Mouse (Mus musculus): ENCODE results near the gene Ap3b1. TPM values are rescaled to one million over a fixed set of nuclear protein-coding genes. Genes with fewer than 3 reads are reported as not detected.

The Ap3b1 gene
- polyA plus RNA-seq, 1 experiment from 2014 or later, result 40.5 TPM

GRCm38 (mm10) chr13:94524669-94525238 lies 166.0 kb downstream of the Ap3b1 start:
- no peaks in the 10 kb centered on the region for H3K27me3 ChIP-seq
- ATAC-seq (ENCODE audit: low FRiP score), result no peak
- no peak overlapping the region for H3K9ac ChIP-seq
- H3K4me1 ChIP-seq, result no peaks in the 10 kb centered on the region; the same call in 1 of the 2 replicates
- no peaks in the 10 kb centered on the region for H3K9me3 ChIP-seq (replicated peaks)
- no peak overlapping the region; the same call in 1 of the 2 replicates for H3K27ac ChIP-seq
- H3K36me3 ChIP-seq, result peaks cover 9% of the 10 kb centered on the region; the same call in 1 of the 2 replicates
- 83% methylated on average over 7 of the region's 7 CpGs for WGBS
- no peak overlapping the region for H3K4me2 ChIP-seq (replicated peaks)
- H3K4me3 ChIP-seq, result no peak overlapping the region

- 96% methylated on average over 5 of the region's 5 CpGs for WGBS
- Histone ChIP-seq H3K4me1 (no peaks in the 10 kb centered on the region), H3K36me3 (peaks cover 9% of the 10 kb centered on the region; the same call in 1 of the 2 replicates), H3K27ac (no peak overlapping the region), H3K9ac (no peak overlapping the region), H3K9me3 (replicated peaks) (no peaks in the 10 kb centered on the region), H3K27me3 (no peaks in the 10 kb centered on the region), H3K4me2 (replicated peaks) (no peak overlapping the region), H3K4me3 (no peak overlapping the region)
- no peak for ATAC-seq (ENCODE audit: low FRiP score)
These were observed 170.4 kb downstream of the Ap3b1 start for GRCm38 (mm10) chr13:94529138-94529537.

GRCm38 (mm10) chr13:94533516-94533915 lies 174.8 kb downstream of the Ap3b1 start:
- Histone ChIP-seq H3K36me3 (0 out of 2 replicates have a peak, but pooled peaks cover 6% of the 10 kb centered on the region), H3K27me3 (peaks cover 3% of the 10 kb centered on the region; the same call in 1 of the 2 replicates), H3K27ac (no peak overlapping the region), H3K9me3 (replicated peaks) (no peaks in the 10 kb centered on the region), H3K4me2 (replicated peaks) (no peak overlapping the region), H3K4me3 (no peak overlapping the region), H3K9ac (no peak overlapping the region), H3K4me1 (no peaks in the 10 kb centered on the region)
- no peak for ATAC-seq (ENCODE audit: low FRiP score)
- WGBS, result 91% methylated on average over 8 of the region's 8 CpGs

GRCm38 (mm10) chr13:94537336-94537735 lies 178.6 kb downstream of the Ap3b1 start:
- Histone ChIP-seq H3K9me3 (replicated peaks) (no peaks in the 10 kb centered on the region), H3K27ac (no peak overlapping the region), H3K4me3 (no peak overlapping the region), H3K27me3 (peaks cover 19% of the 10 kb centered on the region), H3K36me3 (no peaks in the 10 kb centered on the region), H3K9ac (no peak overlapping the region), H3K4me1 (no peaks in the 10 kb centered on the region), H3K4me2 (replicated peaks) (no peak overlapping the region)
- WGBS, result 93% methylated on average over 4 of the region's 4 CpGs
- ATAC-seq (ENCODE audit: low FRiP score), result no peak

- H3K9me3 ChIP-seq (replicated peaks), result no peaks in the 10 kb centered on the region
- H3K27me3 ChIP-seq, result peaks cover 41% of the 10 kb centered on the region
- H3K4me3 ChIP-seq, result no peak overlapping the region
- H3K4me1 ChIP-seq, result 0 out of 2 replicates have a peak, but pooled peaks cover 3% of the 10 kb centered on the region
- 91% methylated on average over 10 of the region's 10 CpGs for WGBS
- no peak overlapping the region for H3K4me2 ChIP-seq (replicated peaks)
- H3K36me3 ChIP-seq, result no peaks in the 10 kb centered on the region
- no peak overlapping the region for H3K9ac ChIP-seq
- H3K27ac ChIP-seq, result no peak overlapping the region
- no peak for ATAC-seq (ENCODE audit: low FRiP score)
These were observed 181.3 kb downstream of the Ap3b1 start for GRCm38 (mm10) chr13:94539851-94540646.

GRCm38 (mm10) chr13:94542061-94542460 lies 183.3 kb downstream of the Ap3b1 start:
- Histone ChIP-seq H3K27ac (no peak overlapping the region), H3K36me3 (no peaks in the 10 kb centered on the region), H3K4me2 (replicated peaks) (no peak overlapping the region), H3K27me3 (peaks cover 41% of the 10 kb centered on the region), H3K9me3 (replicated peaks) (no peaks in the 10 kb centered on the region), H3K4me3 (no peak overlapping the region), H3K9ac (no peak overlapping the region), H3K4me1 (0 out of 2 replicates have a peak, but pooled peaks cover 3% of the 10 kb centered on the region)
- 96% methylated on average over 7 of the region's 7 CpGs for WGBS
- no peak for ATAC-seq (ENCODE audit: low FRiP score)

- Histone ChIP-seq H3K9ac (no peak overlapping the region), H3K27ac (no peak overlapping the region), H3K9me3 (replicated peaks) (no peaks in the 10 kb centered on the region), H3K4me3 (no peak overlapping the region), H3K36me3 (0 out of 2 replicates have a peak, but pooled peaks cover 3% of the 10 kb centered on the region), H3K27me3 (peaks cover 55% of the 10 kb centered on the region), H3K4me2 (replicated peaks) (no peak overlapping the region), H3K4me1 (0 out of 2 replicates have a peak, but pooled peaks cover 3% of the 10 kb centered on the region)
- 83% methylated on average over 12 of the region's 12 CpGs for WGBS
- no peak for ATAC-seq (ENCODE audit: low FRiP score)
These were observed 185.5 kb downstream of the Ap3b1 start for GRCm38 (mm10) chr13:94544211-94544610.

- Histone ChIP-seq H3K4me2 (replicated peaks) (no peak overlapping the region), H3K4me1 (0 out of 2 replicates have a peak, but pooled peaks cover 3% of the 10 kb centered on the region), H3K27me3 (peaks cover 59% of the 10 kb centered on the region), H3K9me3 (replicated peaks) (no peaks in the 10 kb centered on the region), H3K27ac (no peak overlapping the region), H3K4me3 (no peak overlapping the region), H3K36me3 (0 out of 2 replicates have a peak, but pooled peaks cover 3% of the 10 kb centered on the region), H3K9ac (no peak overlapping the region)
- ATAC-seq (ENCODE audit: low FRiP score), result no peak
- WGBS, result 32% methylated on average over 4 of the region's 4 CpGs
These were observed 187.0 kb downstream of the Ap3b1 start for GRCm38 (mm10) chr13:94545739-94546138.

- 75% methylated on average over 11 of the region's 11 CpGs for WGBS
- Histone ChIP-seq H3K27ac (no peak overlapping the region), H3K9ac (no peak overlapping the region), H3K4me2 (replicated peaks) (no peak overlapping the region), H3K9me3 (replicated peaks) (no peaks in the 10 kb centered on the region), H3K36me3 (0 out of 2 replicates have a peak, but pooled peaks cover 3% of the 10 kb centered on the region), H3K4me1 (0 out of 2 replicates have a peak, but pooled peaks cover 3% of the 10 kb centered on the region), H3K27me3 (peaks cover 56% of the 10 kb centered on the region), H3K4me3 (no peak overlapping the region)
- no peak for ATAC-seq (ENCODE audit: low FRiP score)
These were observed 187.5 kb downstream of the Ap3b1 start for GRCm38 (mm10) chr13:94546246-94546645.

GRCm38 (mm10) chr13:94549580-94549979 lies 190.8 kb downstream of the Ap3b1 start:
- Histone ChIP-seq H3K9ac (no peak overlapping the region), H3K4me2 (replicated peaks) (no peak overlapping the region), H3K4me1 (no peaks in the 10 kb centered on the region), H3K4me3 (no peak overlapping the region), H3K27me3 (peaks cover 27% of the 10 kb centered on the region), H3K27ac (no peak overlapping the region), H3K36me3 (0 out of 2 replicates have a peak, but pooled peaks cover 3% of the 10 kb centered on the region), H3K9me3 (replicated peaks) (no peaks in the 10 kb centered on the region)
- ATAC-seq (ENCODE audit: low FRiP score), result no peak
- 46% methylated on average over 3 of the region's 3 CpGs for WGBS

- H3K4me1 ChIP-seq, result no peaks in the 10 kb centered on the region
- 76% methylated on average over 4 of the region's 4 CpGs for WGBS
- no peak for ATAC-seq (ENCODE audit: low FRiP score)
- H3K4me3 ChIP-seq, result no peak overlapping the region
- H3K36me3 ChIP-seq, result 0 out of 2 replicates have a peak, but pooled peaks cover 3% of the 10 kb centered on the region
- H3K27me3 ChIP-seq, result peaks cover 24% of the 10 kb centered on the region
- no peaks in the 10 kb centered on the region for H3K9me3 ChIP-seq (replicated peaks)
- H3K9ac ChIP-seq, result no peak overlapping the region
- H3K27ac ChIP-seq, result no peak overlapping the region
- no peak overlapping the region for H3K4me2 ChIP-seq (replicated peaks)
These were observed 191.3 kb downstream of the Ap3b1 start for GRCm38 (mm10) chr13:94550037-94550436.

- Histone ChIP-seq H3K4me2 (replicated peaks) (no peak overlapping the region), H3K27ac (no peak overlapping the region), H3K9ac (no peak overlapping the region), H3K27me3 (peaks cover 42% of the 10 kb centered on the region), H3K4me3 (no peak overlapping the region), H3K4me1 (peaks cover 11% of the 10 kb centered on the region), H3K36me3 (no peaks in the 10 kb centered on the region), H3K9me3 (replicated peaks) (no peaks in the 10 kb centered on the region)
- ATAC-seq (ENCODE audit: low FRiP score), result 0 out of 2 replicates have a peak, but pooled peaks have one; percentile 46
- 7% methylated on average over 3 of the region's 3 CpGs for WGBS
These were observed 201.3 kb downstream of the Ap3b1 start for GRCm38 (mm10) chr13:94560011-94560410.

Data from hindbrain, embryonic 12.5 days (tissue).